Mouse (Mus musculus): ENCODE measurements at regions not wholly inside any gene's neighbourhood (a gene's known extent, or its start where the extent isn't known, plus 50 kb on each side); places are given as distances from the start of the nearest gene placed in this dataset.
A peak's percentile ranks its signal among the peaks of the same experiment; 100 is the strongest.

- DNase-seq (ENCODE audit: low read depth, low spot score), result no peak
Observed at GRCm38 (mm10) chr15:56139451-56139850, 1338.0 kb downstream of the Slc22a22 start.

GRCm38 (mm10) chr15:56136420-56136970 lies 1340.9 kb downstream of the Slc22a22 start:
- no peak for DNase-seq (ENCODE audit: low read depth, low spot score)

GRCm38 (mm10) chr15:56128029-56128428 lies 1349.4 kb downstream of the Slc22a22 start:
- DNase-seq (ENCODE audit: low read depth, low spot score), result no peak

GRCm38 (mm10) chr15:56119287-56120065 lies 1357.9 kb downstream of the Slc22a22 start:
- no peak for DNase-seq (ENCODE audit: low read depth, low spot score)

- no peak for DNase-seq (ENCODE audit: low read depth, low spot score)
Observed at GRCm38 (mm10) chr15:56108313-56108712, 1369.1 kb downstream of the Slc22a22 start.

GRCm38 (mm10) chr15:56107719-56108118 lies 1369.7 kb downstream of the Slc22a22 start:
- DNase-seq (ENCODE audit: low read depth, low spot score), result no peak

GRCm38 (mm10) chr15:56100133-56100735 lies 1377.2 kb downstream of the Slc22a22 start:
- no peak for DNase-seq (ENCODE audit: low read depth, low spot score)

GRCm38 (mm10) chr15:56077838-56078567 lies 1399.4 kb downstream of the Slc22a22 start:
- DNase-seq (ENCODE audit: low read depth, low spot score), result no peak

GRCm38 (mm10) chr15:56077081-56077480 lies 1400.3 kb downstream of the Slc22a22 start:
- DNase-seq (ENCODE audit: low read depth, low spot score), result no peak

GRCm38 (mm10) chr15:56076680-56077079 lies 1400.7 kb downstream of the Slc22a22 start:
- no peak for DNase-seq (ENCODE audit: low read depth, low spot score)

- no peak for DNase-seq (ENCODE audit: low read depth, low spot score)
Observed at GRCm38 (mm10) chr15:56069511-56069910, 1407.9 kb downstream of the Slc22a22 start.

GRCm38 (mm10) chr15:56067214-56067613 lies 1410.2 kb downstream of the Slc22a22 start:
- no peak for DNase-seq (ENCODE audit: low read depth, low spot score)

GRCm38 (mm10) chr15:56066540-56066939 lies 1410.9 kb downstream of the Slc22a22 start:
- no peak for DNase-seq (ENCODE audit: low read depth, low spot score)

- peak; percentile 3 for DNase-seq (ENCODE audit: low read depth, low spot score)
Observed at GRCm38 (mm10) chr15:56065872-56066534, 1411.4 kb downstream of the Slc22a22 start.

- DNase-seq (ENCODE audit: low read depth, low spot score), result no peak
Observed at GRCm38 (mm10) chr15:56062576-56062975, 1414.8 kb downstream of the Slc22a22 start.

- DNase-seq (ENCODE audit: low read depth, low spot score), result no peak
Observed at GRCm38 (mm10) chr15:56061326-56061725, 1416.1 kb downstream of the Slc22a22 start.

- DNase-seq (ENCODE audit: low read depth, low spot score), result no peak
Observed at GRCm38 (mm10) chr15:56050716-56051115, 1426.7 kb downstream of the Slc22a22 start.

GRCm38 (mm10) chr15:56047832-56048231 lies 1429.6 kb downstream of the Slc22a22 start:
- no peak for DNase-seq (ENCODE audit: low read depth, low spot score)

GRCm38 (mm10) chr15:56046679-56047532 lies 1430.5 kb downstream of the Slc22a22 start:
- no peak for DNase-seq (ENCODE audit: low read depth, low spot score)

GRCm38 (mm10) chr15:56045510-56046245 lies 1431.7 kb downstream of the Slc22a22 start:
- no peak for DNase-seq (ENCODE audit: low read depth, low spot score)

All from c-Kit-negative CD71-positive TER-119-positive erythroid progenitor cells, embryonic 14.5 days (primary cell).